Mouse (Mus musculus) lung, postnatal 0 days (tissue): Measurements from ENCODE around the gene Ehd2.

ENCODE experiments used
- CTCF ChIP-seq: IDR thresholded peaks from 2 replicates; pipeline ENCODE4 v1.5.1; 2016; ENCODE audit warnings: antibody characterized with exemption, mild to moderate bottlenecking
- EP300 ChIP-seq: IDR thresholded peaks from 2 replicates; pipeline ENCODE4 v1.6.1; 2016; ENCODE audit warnings: antibody characterized with exemption, mild to moderate bottlenecking, control low read depth

GRCm38 (mm10) chr7:15912183-15912582, 55.2 kb downstream of the Ehd2 start:
- peak; percentile 86 for TF ChIP-seq CTCF
- no peak for TF ChIP-seq EP300
